Mouse (Mus musculus): ENCODE measurements around the gene Ybx2. TPM values are rescaled to one million over a fixed set of nuclear protein-coding genes. Genes with fewer than 3 reads are reported as not detected.

The Ybx2 gene
- polyA plus RNA-seq, 1 experiment from 2014 or later = 5.8 TPM

Small RNA genes within 50 kb of the gene (microRNA-seq; reads per million reads assigned to microRNA genes)
- gene Gm44349 = not detected

Other genes with a start within 250 kb of the Ybx2 start
- 1.6 TPM in 2 replicates for gene Tnfsf12, start 239.9 kb upstream of the Ybx2 start, polyA plus RNA-seq (2015; fragmentation: Nextera tagmentation; extraction: Ambion mirVana)
- 1.0 and 1.1 TPM in 2 replicates for gene Tnfsfm13, start 239.7 kb upstream of the Ybx2 start, polyA plus RNA-seq (2015; fragmentation: Nextera tagmentation; extraction: Ambion mirVana)
- gene Polr2a, start 177.2 kb upstream of the Ybx2 start, polyA plus RNA-seq (2015; fragmentation: Nextera tagmentation; extraction: Ambion mirVana) = 17.5 and 19.2 TPM in 2 replicates
- gene Slc35g3, start 173.8 kb upstream of the Ybx2 start, polyA plus RNA-seq (2015; fragmentation: Nextera tagmentation; extraction: Ambion mirVana) = 0.28 and 0.56 TPM in 2 replicates
- 2.8 and 3.2 TPM in 2 replicates for gene Zbtb4, start 169.9 kb upstream of the Ybx2 start, polyA plus RNA-seq (2015; fragmentation: Nextera tagmentation; extraction: Ambion mirVana)
- gene Chrnb1, start 139.9 kb upstream of the Ybx2 start, polyA plus RNA-seq (2015; fragmentation: Nextera tagmentation; extraction: Ambion mirVana) = 1.2 and 1.4 TPM in 2 replicates
- 6.2 and 6.7 TPM in 2 replicates for gene Fgf11, start 133.9 kb upstream of the Ybx2 start, polyA plus RNA-seq (2015; fragmentation: Nextera tagmentation; extraction: Ambion mirVana)
- gene Tmem102, start 130.2 kb upstream of the Ybx2 start, polyA plus RNA-seq (2015; fragmentation: Nextera tagmentation; extraction: Ambion mirVana) = 0.61 and 0.98 TPM in 2 replicates
- not detected in 2 replicates for gene Gm39566, start 120.5 kb upstream of the Ybx2 start, polyA plus RNA-seq (2015; fragmentation: Nextera tagmentation; extraction: Ambion mirVana)
- not detected in 2 replicates for gene Spem2, start 117.3 kb upstream of the Ybx2 start, polyA plus RNA-seq (2015; fragmentation: Nextera tagmentation; extraction: Ambion mirVana)
- gene Spem1, start 113.6 kb upstream of the Ybx2 start, polyA plus RNA-seq (2015; fragmentation: Nextera tagmentation; extraction: Ambion mirVana) = 0.33 and 0.36 TPM in 2 replicates
- gene Nlgn2, start 98.0 kb upstream of the Ybx2 start, polyA plus RNA-seq (2015; fragmentation: Nextera tagmentation; extraction: Ambion mirVana) = 20.9 and 21.3 TPM in 2 replicates
- gene Tmem256, start 97.3 kb upstream of the Ybx2 start, polyA plus RNA-seq (2015; fragmentation: Nextera tagmentation; extraction: Ambion mirVana) = 333 and 335 TPM in 2 replicates
- 51.0 and 51.2 TPM in 2 replicates for gene Plscr3, start 89.4 kb upstream of the Ybx2 start, polyA plus RNA-seq (2015; fragmentation: Nextera tagmentation; extraction: Ambion mirVana)
- gene Tnk1, start 77.1 kb upstream of the Ybx2 start, polyA plus RNA-seq (2015; fragmentation: Nextera tagmentation; extraction: Ambion mirVana) = 0.27 and 0.36 TPM in 2 replicates
- gene Tmem95, start 57.8 kb upstream of the Ybx2 start, polyA plus RNA-seq (2015; fragmentation: Nextera tagmentation; extraction: Ambion mirVana) = not detected in 2 replicates
- 1.2 and 1.3 TPM in 2 replicates for gene Kctd11, start 54.4 kb upstream of the Ybx2 start, polyA plus RNA-seq (2015; fragmentation: Nextera tagmentation; extraction: Ambion mirVana)
- gene Acap1, start 40.3 kb upstream of the Ybx2 start, polyA plus RNA-seq (2015; fragmentation: Nextera tagmentation; extraction: Ambion mirVana) = 0.48 and 0.51 TPM in 2 replicates
- 19.9 and 20.7 TPM in 2 replicates for gene 2810408A11Rik, start 34.8 kb upstream of the Ybx2 start, polyA plus RNA-seq (2015; fragmentation: Nextera tagmentation; extraction: Ambion mirVana)
- gene Neurl4, start 34.7 kb upstream of the Ybx2 start, polyA plus RNA-seq (2015; fragmentation: Nextera tagmentation; extraction: Ambion mirVana) = 18.5 and 23.0 TPM in 2 replicates
- 79.6 and 92.2 TPM in 2 replicates for gene Gps2, start 21.9 kb upstream of the Ybx2 start, polyA plus RNA-seq (2015; fragmentation: Nextera tagmentation; extraction: Ambion mirVana)
- gene Eif5a, start 13.8 kb upstream of the Ybx2 start, polyA plus RNA-seq (2015; fragmentation: Nextera tagmentation; extraction: Ambion mirVana) = 1,167 and 1,257 TPM in 2 replicates
- 6.4 and 7.5 TPM in 2 replicates for gene Slc2a4, start 12.4 kb downstream of the Ybx2 start, polyA plus RNA-seq (2015; fragmentation: Nextera tagmentation; extraction: Ambion mirVana)
- gene Cldn7, start 29.0 kb downstream of the Ybx2 start, polyA plus RNA-seq (2015; fragmentation: Nextera tagmentation; extraction: Ambion mirVana) = 0.28 and 0.56 TPM in 2 replicates
- gene Ctdnep1, start 45.4 kb downstream of the Ybx2 start, polyA plus RNA-seq (2015; fragmentation: Nextera tagmentation; extraction: Ambion mirVana) = 18.4 and 20.8 TPM in 2 replicates
- 170 and 171 TPM in 2 replicates for gene Elp5, start 46.7 kb downstream of the Ybx2 start, polyA plus RNA-seq (2015; fragmentation: Nextera tagmentation; extraction: Ambion mirVana)
- 610 and 626 TPM in 2 replicates for gene Gabarap, start 55.3 kb downstream of the Ybx2 start, polyA plus RNA-seq (2015; fragmentation: Nextera tagmentation; extraction: Ambion mirVana)
- gene Phf23, start 60.0 kb downstream of the Ybx2 start, polyA plus RNA-seq (2015; fragmentation: Nextera tagmentation; extraction: Ambion mirVana) = 71.5 and 75.6 TPM in 2 replicates
- gene Dvl2, start 64.8 kb downstream of the Ybx2 start, polyA plus RNA-seq (2015; fragmentation: Nextera tagmentation; extraction: Ambion mirVana) = 35.3 and 37.5 TPM in 2 replicates
- 57.0 and 60.7 TPM in 2 replicates for gene Acadvl, start 79.6 kb downstream of the Ybx2 start, polyA plus RNA-seq (2015; fragmentation: Nextera tagmentation; extraction: Ambion mirVana)
- 27.8 and 29.8 TPM in 2 replicates for gene Dlg4, start 81.1 kb downstream of the Ybx2 start, polyA plus RNA-seq (2015; fragmentation: Nextera tagmentation; extraction: Ambion mirVana)
- 1.8 and 2.0 TPM in 2 replicates for gene Asgr1, start 118.3 kb downstream of the Ybx2 start, polyA plus RNA-seq (2015; fragmentation: Nextera tagmentation; extraction: Ambion mirVana)
- gene Asgr2, start 156.8 kb downstream of the Ybx2 start, polyA plus RNA-seq (2015; fragmentation: Nextera tagmentation; extraction: Ambion mirVana) = not detected in 2 replicates
- 0.56 and 0.64 TPM in 2 replicates for gene Mgl2, start 194.5 kb downstream of the Ybx2 start, polyA plus RNA-seq (2015; fragmentation: Nextera tagmentation; extraction: Ambion mirVana)
- gene Clec10a, start 220.4 kb downstream of the Ybx2 start, polyA plus RNA-seq (2015; fragmentation: Nextera tagmentation; extraction: Ambion mirVana) = 0.73 and 0.75 TPM in 2 replicates

Measured in forebrain, embryonic 15.5 days (tissue).